Mouse (Mus musculus) neutrophil, adult 5-6 weeks (primary cell): Measurements from ENCODE around the gene Wsb1. TPM values are rescaled to one million over a fixed set of nuclear protein-coding genes. Genes with fewer than 3 reads are reported as not detected.

Experiments used
- ATAC-seq: fragments of 151-379, 151-347 bp; 2 replicates; pipeline ENCODE4 v1.8.0; 2017; ENCODE audit warnings: mild to moderate bottlenecking, moderate TSS enrichment; ENCODE audit not compliant: insufficient number of reproducible peaks, poor library complexity, low FRiP score, severe bottlenecking; ENCODE audit errors: extremely low read depth
- total RNA-seq: library from RNA; stranded (forward); fragments of 200-1000 nt; gene quantifications from 2 replicates; pipeline ENCODE4 v1.2.3, GENCODE M21; 2017

The Wsb1 gene
- total RNA-seq, 1 experiment from 2014 or later: 207 TPM

- no peak for ATAC-seq
Observed at GRCm38 (mm10) chr11:79222661-79223060, 31.8 kb downstream of the Wsb1 start.

- no peak for ATAC-seq
Observed at GRCm38 (mm10) chr11:79221641-79222040, 32.8 kb downstream of the Wsb1 start.

- ATAC-seq: no peak
Observed at GRCm38 (mm10) chr11:79218936-79219626, 35.4 kb downstream of the Wsb1 start.

GRCm38 (mm10) chr11:79218061-79218460 is 36.4 kb downstream of the Wsb1 start:
- no peak for ATAC-seq

- no peak for ATAC-seq
Observed at GRCm38 (mm10) chr11:79217133-79217532, 37.3 kb downstream of the Wsb1 start.

- ATAC-seq: no peak
Observed at GRCm38 (mm10) chr11:79215539-79215938, 38.9 kb downstream of the Wsb1 start.

- ATAC-seq: peak; percentile 77
Observed at GRCm38 (mm10) chr11:79214015-79214418, 40.5 kb downstream of the Wsb1 start.

- no peak for ATAC-seq
Observed at GRCm38 (mm10) chr11:79209882-79210471, 44.5 kb downstream of the Wsb1 start.

- no peak for ATAC-seq
Observed at GRCm38 (mm10) chr11:79209113-79209512, 45.4 kb downstream of the Wsb1 start.

GRCm38 (mm10) chr11:79208462-79208861 is 46.0 kb downstream of the Wsb1 start:
- ATAC-seq: no peak

GRCm38 (mm10) chr11:79207691-79208090 is 46.8 kb downstream of the Wsb1 start:
- peak; percentile 50; the same call in 1 of the 2 replicates for ATAC-seq

- ATAC-seq: no peak
Observed at GRCm38 (mm10) chr11:79204444-79204843, 50.0 kb downstream of the Wsb1 start.

GRCm38 (mm10) chr11:79200502-79200901 is 54.0 kb downstream of the Wsb1 start:
- ATAC-seq: no peak

- no peak for ATAC-seq
Observed at GRCm38 (mm10) chr11:79198562-79198961, 55.9 kb downstream of the Wsb1 start.

GRCm38 (mm10) chr11:79197846-79198235 is 56.6 kb downstream of the Wsb1 start:
- ATAC-seq: no peak

GRCm38 (mm10) chr11:79196876-79197845 is 57.3 kb downstream of the Wsb1 start:
- ATAC-seq: no peak

GRCm38 (mm10) chr11:79196196-79196869 is 58.1 kb downstream of the Wsb1 start:
- no peak for ATAC-seq

- ATAC-seq: peak; percentile 52
Observed at GRCm38 (mm10) chr11:79192176-79192575, 62.3 kb downstream of the Wsb1 start.

- no peak for ATAC-seq
Observed at GRCm38 (mm10) chr11:79191214-79191613, 63.3 kb downstream of the Wsb1 start.
